Mouse (Mus musculus): ENCODE data around the gene Arid1b. TPM values are rescaled to one million over a fixed set of nuclear protein-coding genes. Genes with fewer than 3 reads are reported as not detected.

Arid1b gene
- total and polyA plus RNA-seq, 3 experiments = 11.8 to 27.8 (median 26.8) TPM

DNA sequence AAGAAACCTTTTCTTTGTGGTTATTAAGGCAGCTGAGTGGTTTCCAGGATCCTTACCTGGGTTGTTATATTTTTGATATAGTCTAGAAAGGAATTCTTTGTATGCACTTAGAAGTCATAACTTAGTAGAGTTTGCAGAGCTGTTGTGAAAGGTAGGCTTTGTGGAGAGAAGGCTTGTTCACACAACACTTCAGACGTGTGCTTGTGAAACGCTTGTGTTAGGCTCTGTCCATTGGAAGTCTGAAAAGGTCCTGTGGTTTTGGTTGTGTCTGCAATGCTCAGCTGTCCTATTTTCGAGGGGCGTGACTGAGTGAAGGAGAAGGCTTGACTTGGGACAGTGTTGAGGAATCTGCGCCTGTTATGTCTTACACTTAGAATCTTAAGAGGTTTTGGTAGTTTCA is 51.5 kb downstream of the Arid1b start:
- DNase-seq = no peak
- H3K27ac ChIP-seq = no peak overlapping the region
- intact Hi-C loops (cut with DNase I) = no loop called here

GRCm38 (mm10) chr17:5047373-5047772 is 53.2 kb downstream of the Arid1b start:
- H3K9ac ChIP-seq (ENCODE audit: low read depth, low read length) = no peak overlapping the region
- H3K27me3 ChIP-seq (ENCODE audit: control insufficient read depth, insufficient read depth, low read length) = no peaks in the 10 kb centered on the region
- TF ChIP-seq EP300 (IDR thresholded peaks at IDR 0.05; ENCODE audit: insufficient read depth, low read depth, low read length) (no peak), CTCF (IDR thresholded peaks at IDR 0.05) (no peak), POLR2A (IDR thresholded peaks at IDR 0.05; ENCODE audit: insufficient read depth, low read depth, low read length) (no peak)
- DNase-seq = no peak
- H3K27ac ChIP-seq = no peak overlapping the region
- 70% methylated on average over 4 of the region's 4 CpGs for WGBS
- peaks cover 2% of the 10 kb centered on the region for H3K36me3 ChIP-seq (ENCODE audit: control insufficient read depth, insufficient read depth, low read length)
- intact Hi-C loops (cut with DNase I) = no loop called here
- H3K79me2 ChIP-seq (replicated peaks; ENCODE audit: control insufficient read depth, insufficient read depth, low read length) = peaks cover 7% of the 10 kb centered on the region
- H3K4me1 ChIP-seq (ENCODE audit: control insufficient read depth, insufficient read depth, low read length) = peaks cover 17% of the 10 kb centered on the region
- no peak overlapping the region for H3K4me3 ChIP-seq

More for the DNA sequence above, 51.5 kb downstream of the Arid1b start:
- peaks cover 2% of the 10 kb centered on the region for H3K36me3 ChIP-seq (ENCODE audit: control insufficient read depth, insufficient read depth, low read length)
- no peak overlapping the region for H3K9ac ChIP-seq (ENCODE audit: low read depth, low read length)
- H3K79me2 ChIP-seq (replicated peaks; ENCODE audit: control insufficient read depth, insufficient read depth, low read length) = peaks cover 7% of the 10 kb centered on the region
- TF ChIP-seq POLR2A (IDR thresholded peaks at IDR 0.05; ENCODE audit: insufficient read depth, low read depth, low read length) = no peak
- TF ChIP-seq EP300 (IDR thresholded peaks at IDR 0.05; ENCODE audit: insufficient read depth, low read depth, low read length) = no peak
- TF ChIP-seq CTCF (IDR thresholded peaks at IDR 0.05) = no peak
- H3K4me1 ChIP-seq (ENCODE audit: control insufficient read depth, insufficient read depth, low read length) = peaks cover 7% of the 10 kb centered on the region
- WGBS = 90% methylated on average over 5 of the region's 5 CpGs
- H3K4me3 ChIP-seq = no peak overlapping the region
- no peaks in the 10 kb centered on the region for H3K27me3 ChIP-seq (ENCODE audit: control insufficient read depth, insufficient read depth, low read length)

GRCm38 (mm10) chr17:5050266-5050665 is 56.1 kb downstream of the Arid1b start:
- peaks cover 2% of the 10 kb centered on the region; the same call in 1 of the 2 replicates for H3K36me3 ChIP-seq (ENCODE audit: control insufficient read depth, insufficient read depth, low read length)
- H3K4me1 ChIP-seq (ENCODE audit: control insufficient read depth, insufficient read depth, low read length) = peaks cover 15% of the 10 kb centered on the region
- no peak overlapping the region for H3K27ac ChIP-seq
- intact Hi-C loops (cut with DNase I) = no loop called here
- no peak for DNase-seq
- no peaks in the 10 kb centered on the region for H3K27me3 ChIP-seq (ENCODE audit: control insufficient read depth, insufficient read depth, low read length)
- WGBS = 89% methylated on average over 8 of the region's 8 CpGs
- no peak overlapping the region for H3K9ac ChIP-seq (ENCODE audit: low read depth, low read length)
- H3K4me3 ChIP-seq = no peak overlapping the region
- no peak for TF ChIP-seq CTCF (IDR thresholded peaks at IDR 0.05)
- no peak for TF ChIP-seq EP300 (IDR thresholded peaks at IDR 0.05; ENCODE audit: insufficient read depth, low read depth, low read length)
- no peak for TF ChIP-seq POLR2A (IDR thresholded peaks at IDR 0.05; ENCODE audit: insufficient read depth, low read depth, low read length)
- peaks cover 12% of the 10 kb centered on the region for H3K79me2 ChIP-seq (replicated peaks; ENCODE audit: control insufficient read depth, insufficient read depth, low read length)

DNA sequence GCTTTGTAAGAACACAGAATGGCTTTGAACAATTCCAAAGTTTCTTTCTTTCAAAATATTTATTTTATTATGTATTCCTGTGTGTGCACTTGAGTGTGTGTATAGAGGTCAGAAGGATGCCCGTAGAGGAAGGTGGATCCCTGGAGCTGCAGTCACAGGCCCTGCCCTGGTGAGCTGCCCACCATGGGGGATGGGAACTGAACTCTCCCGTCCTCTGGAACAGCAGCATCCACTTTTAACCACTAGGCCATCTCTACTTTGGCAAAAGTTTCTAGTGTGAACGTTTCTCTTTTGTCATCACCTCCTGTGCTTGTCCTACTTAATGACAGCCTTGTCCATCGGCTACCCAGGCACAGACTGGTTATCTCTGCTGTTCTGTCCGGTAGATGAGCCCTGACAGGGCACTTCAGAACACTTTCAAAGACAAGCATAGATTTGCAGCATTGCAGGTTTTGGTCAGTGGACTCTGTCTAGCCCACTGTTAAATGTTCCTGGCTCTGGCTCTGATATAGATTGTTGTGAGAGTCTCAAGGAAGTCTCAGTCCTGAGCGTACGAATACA is 56.9 kb downstream of the Arid1b start:
- DNase-seq = peak in 1 of 2 experiments; percentile 31
- H3K4me3 ChIP-seq = no peak overlapping the region
- peaks cover 10% of the 10 kb centered on the region for H3K79me2 ChIP-seq (replicated peaks; ENCODE audit: control insufficient read depth, insufficient read depth, low read length)
- no peaks in the 10 kb centered on the region for H3K27me3 ChIP-seq (ENCODE audit: control insufficient read depth, insufficient read depth, low read length)
- H3K9ac ChIP-seq (ENCODE audit: low read depth, low read length) = no peak overlapping the region
- WGBS = 44% methylated on average over 7 of the region's 7 CpGs
- H3K36me3 ChIP-seq (ENCODE audit: control insufficient read depth, insufficient read depth, low read length) = peaks cover 2% of the 10 kb centered on the region; the same call in 1 of the 2 replicates
- TF ChIP-seq POLR2A (IDR thresholded peaks at IDR 0.05; ENCODE audit: insufficient read depth, low read depth, low read length) (no peak), EP300 (IDR thresholded peaks at IDR 0.05; ENCODE audit: insufficient read depth, low read depth, low read length) (0 out of 2 replicates have a peak, but pooled peaks have one; percentile 25), CTCF (IDR thresholded peaks at IDR 0.05) (peak; percentile 38)
- H3K4me1 ChIP-seq (ENCODE audit: control insufficient read depth, insufficient read depth, low read length) = peaks cover 17% of the 10 kb centered on the region
- intact Hi-C loops (cut with DNase I) = no loop called here
- no peak overlapping the region for H3K27ac ChIP-seq

GRCm38 (mm10) chr17:5052091-5052799 is 58.1 kb downstream of the Arid1b start:
- Histone ChIP-seq H3K4me1 (ENCODE audit: control insufficient read depth, insufficient read depth, low read length) (peaks cover 19% of the 10 kb centered on the region), H3K9ac (ENCODE audit: low read depth, low read length) (no peak overlapping the region), H3K79me2 (replicated peaks; ENCODE audit: control insufficient read depth, insufficient read depth, low read length) (peaks cover 8% of the 10 kb centered on the region), H3K27me3 (ENCODE audit: control insufficient read depth, insufficient read depth, low read length) (no peaks in the 10 kb centered on the region), H3K4me3 (no peak overlapping the region), H3K27ac (no peak overlapping the region), H3K36me3 (ENCODE audit: control insufficient read depth, insufficient read depth, low read length) (peaks cover under 1% of the 10 kb centered on the region; the same call in 1 of the 2 replicates)
- TF ChIP-seq POLR2A (IDR thresholded peaks at IDR 0.05; ENCODE audit: insufficient read depth, low read depth, low read length) (no peak), CTCF (IDR thresholded peaks at IDR 0.05) (no peak), EP300 (IDR thresholded peaks at IDR 0.05; ENCODE audit: insufficient read depth, low read depth, low read length) (no peak)
- DNase-seq = no peak
- WGBS = 76% methylated on average over 10 of the region's 10 CpGs
- intact Hi-C loops (cut with DNase I) = no loop called here

GRCm38 (mm10) chr17:5052800-5053179 is 58.7 kb downstream of the Arid1b start:
- WGBS = 78% methylated on average over 4 of the region's 4 CpGs
- intact Hi-C loops (cut with DNase I) = no loop called here
- peaks cover 22% of the 10 kb centered on the region for H3K4me1 ChIP-seq (ENCODE audit: control insufficient read depth, insufficient read depth, low read length)

More at GRCm38 (mm10) chr17:5052800-5053179, 58.7 kb downstream of the Arid1b start:
- H3K9ac ChIP-seq (ENCODE audit: low read depth, low read length) = no peak overlapping the region
- TF ChIP-seq POLR2A (IDR thresholded peaks at IDR 0.05; ENCODE audit: insufficient read depth, low read depth, low read length) (no peak), CTCF (IDR thresholded peaks at IDR 0.05) (no peak), EP300 (IDR thresholded peaks at IDR 0.05; ENCODE audit: insufficient read depth, low read depth, low read length) (no peak)
- H3K79me2 ChIP-seq (replicated peaks; ENCODE audit: control insufficient read depth, insufficient read depth, low read length) = peaks cover 11% of the 10 kb centered on the region
- no peaks in the 10 kb centered on the region for H3K27me3 ChIP-seq (ENCODE audit: control insufficient read depth, insufficient read depth, low read length)
- H3K4me3 ChIP-seq = no peak overlapping the region
- H3K27ac ChIP-seq = no peak overlapping the region
- H3K36me3 ChIP-seq (ENCODE audit: control insufficient read depth, insufficient read depth, low read length) = no peaks in the 10 kb centered on the region; the same call in 1 of the 2 replicates
- no peak for DNase-seq

Measured in heart, adult 2 months (tissue).